Mouse (Mus musculus) cerebellum, adult 8-10 months (tissue): ENCODE results near the gene Prss36.
A peak's percentile ranks its signal among the peaks of the same experiment; 100 is the strongest.
"Not testable (repeated sequence)": the region's sequence is repeated elsewhere in the genome, so short reads cannot be mapped to it uniquely, and the experiment has no call there.

Source experiments
- DNase-seq: peaks from one replicate; pipeline ENCODE4 v3.0.0; 2022

The Prss36 gene

DNA sequence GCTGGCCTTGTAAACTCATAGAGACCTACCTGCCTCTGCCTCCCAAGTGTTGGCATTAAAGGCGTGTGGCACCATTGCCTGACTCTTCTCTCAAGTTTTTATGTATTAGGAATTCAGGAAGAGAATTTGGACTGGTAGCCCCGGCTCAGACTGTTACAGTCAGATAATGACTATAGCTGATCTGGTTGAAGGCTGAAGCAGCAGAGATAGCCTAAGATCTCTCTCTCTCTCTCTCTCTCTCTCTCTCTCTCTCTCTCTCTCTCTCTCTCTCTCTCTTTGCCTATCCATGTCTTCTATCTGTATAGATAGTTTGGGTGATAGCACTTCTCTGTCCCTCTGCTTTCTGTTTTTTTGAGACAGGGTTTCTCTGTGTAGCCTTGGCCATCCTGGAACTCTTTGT, 44.8 kb downstream of the Prss36 start:
- DNase-seq: no peak

- no peak for DNase-seq
Measured at GRCm38 (mm10) chr7:127899997-127900396, 46.5 kb downstream of the Prss36 start.

DNA sequence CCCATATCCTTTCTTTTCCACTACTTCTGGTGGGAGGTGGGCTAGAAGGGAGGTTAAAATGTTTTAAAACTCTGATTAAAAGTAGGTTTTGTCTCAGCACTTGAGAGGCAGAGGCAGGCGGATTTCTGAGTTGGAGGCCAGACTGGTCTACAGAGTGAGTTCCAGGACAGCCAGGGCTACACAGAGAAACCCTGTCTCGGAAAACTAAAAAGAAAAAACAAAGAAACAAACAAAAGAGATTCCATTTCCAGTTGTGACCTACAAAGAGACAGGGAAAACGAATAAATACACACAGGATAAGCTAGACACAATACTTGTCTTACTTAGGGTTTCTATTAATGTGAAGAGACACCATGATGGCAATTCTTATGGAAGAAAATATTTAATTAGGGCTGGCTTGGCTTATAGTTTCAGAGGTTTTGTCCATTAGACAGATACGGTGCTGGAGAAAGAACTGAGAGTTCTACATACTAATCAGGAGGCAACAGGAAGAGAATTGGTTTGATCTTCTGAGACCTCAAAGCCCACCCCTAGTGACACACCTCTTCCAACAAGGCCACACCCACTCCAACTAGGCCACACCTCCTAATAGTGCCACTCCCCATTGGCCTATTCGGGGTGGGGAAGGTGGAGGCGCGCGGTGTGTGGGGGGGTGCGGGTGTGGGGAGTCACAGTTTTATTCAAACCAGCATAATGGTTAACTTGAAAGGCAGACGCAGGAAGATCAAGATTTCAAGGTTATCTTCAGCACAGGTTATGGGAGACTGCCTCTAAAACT, 48.2 kb downstream of the Prss36 start:
- no peak for DNase-seq

- no peak for DNase-seq
Measured at GRCm38 (mm10) chr7:127897542-127897941, 49.0 kb downstream of the Prss36 start.

- DNase-seq: peak; percentile 73
Measured at GRCm38 (mm10) chr7:127896384-127896783, 50.1 kb downstream of the Prss36 start.

DNA sequence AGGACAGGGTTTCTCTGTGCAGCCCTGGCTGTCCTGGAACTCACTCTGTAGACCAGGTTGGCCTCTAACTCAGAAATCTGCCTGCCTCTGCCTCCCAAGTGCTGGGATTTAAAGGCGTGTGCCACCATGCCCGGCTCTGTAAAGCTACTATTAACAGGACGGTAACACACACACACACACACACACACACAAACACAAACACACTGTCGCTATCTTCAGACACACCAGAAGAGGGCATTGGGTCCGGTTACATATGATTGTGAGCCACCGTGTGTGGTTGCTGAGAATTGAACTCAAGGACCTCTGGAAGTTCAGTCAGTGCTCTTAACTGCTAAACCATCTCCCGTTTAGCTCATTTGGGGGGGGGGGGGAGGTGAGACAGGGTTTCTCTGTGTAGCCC, 50.6 kb downstream of the Prss36 start:
- not testable (repeated sequence) for DNase-seq

- peak; percentile 96 for DNase-seq
Measured at GRCm38 (mm10) chr7:127895442-127895841, 51.1 kb downstream of the Prss36 start, which contains the start of the genes Gm21974 and Vkorc1. TSS of gene Gm21974 (minus strand) at chr7:127895454. TSS of gene Vkorc1 (minus strand) at chr7:127895617.

- no peak for DNase-seq
Measured at GRCm38 (mm10) chr7:127894480-127894879, 52.0 kb downstream of the Prss36 start.

GRCm38 (mm10) chr7:127890798-127891197, 55.7 kb downstream of the Prss36 start, which contains the start of gene Prss53:
TSS of gene Prss53 (minus strand) at chr7:127890970.
- no peak for DNase-seq

GRCm38 (mm10) chr7:127888821-127889220, 57.7 kb downstream of the Prss36 start:
- DNase-seq: no peak

DNA sequence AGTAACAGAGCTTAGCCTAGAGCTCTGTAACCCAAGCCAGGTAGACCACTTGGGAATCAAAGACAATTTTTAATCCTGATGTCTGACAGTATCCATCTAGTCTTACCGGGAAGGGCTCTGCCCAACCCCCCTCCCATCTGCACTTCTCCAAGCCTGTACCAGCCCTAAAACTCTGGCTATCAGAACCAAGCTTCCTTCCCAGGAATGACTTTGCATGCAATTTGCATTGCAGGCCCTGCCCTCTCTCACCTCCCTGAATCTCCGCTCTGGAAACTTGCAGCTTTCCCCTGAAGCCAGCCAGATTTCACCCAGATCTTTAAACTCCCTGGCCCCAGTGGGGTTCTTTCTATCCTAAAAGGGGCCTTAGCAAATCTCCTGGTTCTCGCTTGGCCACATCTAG, 58.7 kb downstream of the Prss36 start:
- DNase-seq: no peak

- DNase-seq: no peak
Measured at GRCm38 (mm10) chr7:127887191-127887590, 59.3 kb downstream of the Prss36 start.

- DNase-seq: no peak
Measured at GRCm38 (mm10) chr7:127886551-127886950, 60.0 kb downstream of the Prss36 start.

DNA sequence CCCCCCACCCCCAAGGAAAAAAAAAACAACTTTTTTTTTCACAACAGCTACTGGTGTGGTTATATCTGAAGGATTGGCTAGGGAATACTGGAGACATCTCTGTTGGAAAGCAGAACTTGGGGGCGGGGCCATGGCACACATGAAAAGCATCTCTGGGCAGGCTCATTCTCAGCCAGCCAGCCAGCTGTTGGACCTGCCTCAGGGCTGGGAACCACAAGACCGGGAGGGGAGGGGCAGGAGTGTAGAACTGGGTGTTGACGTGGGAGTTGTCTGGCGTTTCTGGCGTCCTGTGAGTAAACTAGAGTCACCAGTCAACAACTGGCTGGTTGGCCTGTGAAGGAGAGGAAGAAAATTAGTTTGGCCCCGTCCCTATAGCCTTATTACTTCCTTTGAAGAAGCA, 60.6 kb downstream of the Prss36 start:
- DNase-seq: no peak
